Mouse (Mus musculus): ENCODE results near the gene Schip1.

Schip1 gene

GRCm38 (mm10) chr3:68556891-68557290, 492.3 kb downstream of the Schip1 start:
- DNase-seq (ENCODE audit: low spot score), result no peak

GRCm38 (mm10) chr3:68558744-68559143, 494.1 kb downstream of the Schip1 start:
- no peak for DNase-seq (ENCODE audit: low spot score)

DNA sequence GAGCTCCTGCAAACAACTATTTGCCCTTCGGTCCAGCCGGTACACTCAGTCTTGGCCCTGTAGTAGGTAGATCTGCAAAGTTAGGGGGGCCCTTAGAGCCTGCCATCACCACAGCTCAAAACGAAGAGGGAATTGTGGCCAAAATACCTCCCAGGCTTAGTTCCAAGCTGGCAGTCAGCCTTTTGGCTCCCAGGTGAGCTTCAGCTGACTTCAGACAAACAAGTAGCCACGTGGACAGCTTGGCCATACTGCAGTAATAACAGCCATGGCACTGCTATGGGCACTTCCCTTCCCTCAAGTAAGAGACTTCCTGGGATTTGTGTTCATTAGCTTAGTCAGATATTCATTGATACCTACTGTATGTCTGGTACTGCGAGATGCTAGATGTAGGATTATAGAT, 495.5 kb downstream of the Schip1 start:
- no peak for DNase-seq (ENCODE audit: low spot score)

GRCm38 (mm10) chr3:68562838-68563237, 498.2 kb downstream of the Schip1 start:
- no peak for DNase-seq (ENCODE audit: low spot score)

DNA sequence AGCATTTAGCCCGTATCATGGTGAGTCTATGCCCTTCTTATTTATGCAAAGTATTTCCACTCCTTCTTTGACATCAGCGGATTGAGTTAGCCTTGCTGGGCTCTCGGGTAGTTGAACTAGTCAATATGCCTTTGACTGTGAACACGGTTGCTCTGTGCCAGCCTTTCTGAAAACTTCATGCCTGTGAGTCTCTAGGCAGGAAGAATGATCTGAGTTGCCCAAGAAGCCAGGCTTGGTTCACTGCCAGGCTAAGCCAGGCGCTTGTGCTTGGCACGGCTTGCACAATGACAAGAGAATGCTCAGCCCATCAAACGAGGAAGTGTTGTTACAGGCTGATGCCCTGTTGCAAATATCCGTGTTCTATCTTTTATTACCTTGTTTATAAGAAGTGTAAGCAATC, 499.3 kb downstream of the Schip1 start:
- no peak for DNase-seq (ENCODE audit: low spot score)

- no peak for DNase-seq (ENCODE audit: low spot score)
Observed at GRCm38 (mm10) chr3:68564978-68565674, 500.5 kb downstream of the Schip1 start.

DNA sequence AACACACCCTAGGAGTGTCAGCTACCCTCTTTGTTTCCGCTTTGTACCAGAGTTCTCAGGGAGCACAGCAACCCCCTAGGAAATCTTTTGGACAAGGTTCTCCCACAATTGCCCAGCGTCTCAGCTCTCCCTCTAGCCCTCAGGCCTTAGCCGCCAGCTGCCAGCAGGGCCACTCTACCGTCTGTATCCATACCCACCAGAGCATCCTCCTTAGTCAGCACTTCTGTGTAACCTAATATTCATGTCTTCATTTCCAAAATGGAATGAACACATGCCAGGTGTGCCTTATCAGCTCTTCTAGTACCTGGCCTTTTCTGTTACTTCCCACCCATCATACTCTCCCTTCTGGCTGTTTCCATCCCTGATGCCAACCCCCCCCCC, 501.1 kb downstream of the Schip1 start:
- no peak for DNase-seq (ENCODE audit: low spot score)

GRCm38 (mm10) chr3:68567581-68567980, 503.0 kb downstream of the Schip1 start:
- no peak for DNase-seq (ENCODE audit: low spot score)

DNA sequence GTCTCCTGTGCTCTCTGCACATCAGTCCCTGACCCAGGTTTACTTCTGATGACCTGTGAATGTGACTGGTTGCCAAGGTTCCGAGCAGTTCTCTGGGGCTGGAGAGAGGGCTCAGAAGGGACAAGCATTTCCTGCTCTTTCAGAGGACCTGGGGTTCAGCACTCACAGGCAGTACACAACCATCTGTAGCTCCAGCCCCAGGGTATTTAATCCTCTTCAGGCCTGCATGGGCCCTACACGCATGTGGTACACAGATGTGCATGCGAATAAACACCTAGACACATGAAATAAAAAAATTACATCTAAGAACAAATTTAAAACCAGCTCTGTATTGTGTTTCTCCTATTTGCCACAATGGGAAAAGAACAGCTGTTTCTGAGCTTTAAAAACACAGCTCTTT, 503.5 kb downstream of the Schip1 start:
- no peak for DNase-seq (ENCODE audit: low spot score)

DNA sequence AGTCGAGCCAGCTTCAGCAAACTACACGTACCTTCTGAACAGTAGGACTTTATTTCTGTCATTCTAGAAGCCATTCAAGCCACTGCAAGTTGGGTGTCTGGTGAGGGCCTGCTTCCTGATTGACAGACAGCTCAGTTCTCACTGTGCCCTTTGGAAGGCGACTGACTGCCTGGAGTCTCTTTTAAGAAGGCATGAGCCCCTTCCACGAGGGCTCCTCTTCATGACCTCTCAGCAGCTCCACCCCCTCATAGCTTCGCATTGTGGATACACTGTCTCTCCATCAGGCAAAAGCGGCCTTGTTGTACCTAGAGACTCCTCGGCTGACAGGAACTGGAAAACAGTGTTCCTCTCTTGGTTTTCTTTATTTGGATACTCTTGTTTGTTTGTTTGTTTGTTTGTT, 504.1 kb downstream of the Schip1 start:
- no peak for DNase-seq (ENCODE audit: low spot score)

GRCm38 (mm10) chr3:68570319-68570718, 505.7 kb downstream of the Schip1 start:
- no peak for DNase-seq (ENCODE audit: low spot score)

- DNase-seq (ENCODE audit: low spot score), result no peak
Observed at GRCm38 (mm10) chr3:68572249-68573225, 507.9 kb downstream of the Schip1 start.

- DNase-seq (ENCODE audit: low spot score), result no peak
Observed at GRCm38 (mm10) chr3:68573226-68573624, 508.6 kb downstream of the Schip1 start.

- DNase-seq (ENCODE audit: low spot score), result no peak
Observed at GRCm38 (mm10) chr3:68574097-68574496, 509.5 kb downstream of the Schip1 start.

GRCm38 (mm10) chr3:68574565-68574964, 510.0 kb downstream of the Schip1 start:
- DNase-seq (ENCODE audit: low spot score), result no peak

GRCm38 (mm10) chr3:68575636-68576340, 511.2 kb downstream of the Schip1 start:
- DNase-seq (ENCODE audit: low spot score), result no peak

DNA sequence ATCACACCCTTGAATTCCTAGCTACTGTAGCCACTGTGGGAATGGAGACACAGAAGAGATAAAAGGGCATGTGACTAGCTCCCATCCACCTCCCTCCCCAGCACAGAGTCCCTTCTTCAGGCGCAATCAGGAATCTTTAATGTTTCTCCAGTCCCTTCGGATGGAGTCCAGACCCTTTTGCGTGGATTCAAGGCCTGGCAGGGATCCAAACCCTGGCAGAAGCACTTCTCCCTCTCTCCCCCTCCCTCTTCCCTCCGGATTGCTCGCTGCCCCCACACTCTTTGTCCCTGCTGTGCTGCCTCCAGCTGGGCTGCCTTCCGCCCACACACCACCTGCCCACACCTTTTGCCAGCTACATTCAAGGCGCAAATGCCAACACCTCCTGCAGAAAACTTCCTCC, 511.8 kb downstream of the Schip1 start:
- no peak for DNase-seq (ENCODE audit: low spot score)

DNA sequence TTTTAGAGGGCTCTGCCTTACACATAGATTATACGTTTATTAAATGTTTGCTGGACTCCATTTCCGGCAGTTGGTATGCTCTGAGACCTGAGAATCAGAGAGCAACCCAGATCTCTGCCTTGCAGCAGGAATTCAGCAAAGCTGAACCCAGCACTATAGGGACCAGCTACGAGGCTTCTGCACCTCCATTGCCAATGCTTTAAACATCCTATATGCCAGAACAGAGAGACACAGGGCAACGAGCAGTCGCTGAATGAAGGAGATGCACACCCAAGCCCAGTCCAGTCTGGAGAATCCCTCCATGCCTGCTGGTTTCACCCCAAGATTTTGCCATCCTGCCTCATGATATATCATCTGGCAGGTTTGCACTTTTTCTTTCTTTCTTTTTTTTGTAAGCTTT, 512.3 kb downstream of the Schip1 start:
- no peak for DNase-seq (ENCODE audit: low spot score)

DNA sequence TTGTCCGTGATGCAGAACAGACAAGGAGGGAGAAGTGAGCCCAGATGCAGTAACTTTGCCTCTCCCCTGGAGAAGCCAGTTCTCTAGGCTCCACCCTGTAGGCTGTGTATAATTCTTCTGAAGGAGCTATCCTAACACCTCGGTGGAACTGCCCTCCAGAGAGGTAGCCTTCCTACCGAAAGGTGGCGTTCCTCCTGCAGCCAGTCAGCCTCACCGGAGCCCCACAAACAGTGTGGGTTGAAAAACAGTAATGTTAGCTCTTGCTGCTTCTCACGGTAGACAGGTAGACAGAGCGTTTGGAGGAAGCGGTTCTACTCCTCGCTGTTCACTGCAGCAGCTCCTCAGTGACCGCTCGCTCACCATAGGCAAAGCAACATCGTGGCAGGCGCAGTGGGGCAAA, 517.0 kb downstream of the Schip1 start:
- no peak for DNase-seq (ENCODE audit: low spot score)

GRCm38 (mm10) chr3:68582103-68582740, 517.6 kb downstream of the Schip1 start:
- no peak for DNase-seq (ENCODE audit: low spot score)

GRCm38 (mm10) chr3:68583031-68583693, 518.6 kb downstream of the Schip1 start:
- no peak for DNase-seq (ENCODE audit: low spot score)
